Mouse (Mus musculus): ENCODE data around the gene Mup4.
"Not testable (repeated sequence)": the region's sequence is repeated elsewhere in the genome, so short reads cannot be mapped to it uniquely, and the experiment has no call there.

The Mup4 gene

GRCm38 (mm10) chr4:59960610-59961009 lies at the start of gene Mup4:
Mup4 (minus strand) TSS chr4:59960710.
- DNase-seq (ENCODE audit: low spot score in 2 of 2), result no peak

DNA sequence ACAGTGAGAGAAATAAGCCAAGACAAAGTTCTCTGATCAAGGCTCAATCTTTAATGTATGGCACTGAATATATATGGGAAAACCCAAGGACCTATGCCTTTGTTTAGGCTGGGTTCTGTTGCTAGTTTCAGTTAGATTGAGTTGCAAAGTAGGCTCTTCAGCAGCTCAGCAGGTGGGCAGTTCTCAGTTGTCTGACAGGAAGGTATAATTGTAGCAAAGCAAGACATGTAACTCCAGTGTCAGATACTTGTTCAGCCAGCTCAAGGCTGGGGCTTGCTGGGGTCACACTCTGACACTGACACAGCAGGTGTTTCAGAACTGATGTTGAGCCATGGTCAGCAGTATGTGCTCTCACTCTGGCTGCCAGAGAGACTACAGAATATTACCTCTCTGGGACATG lies 37.4 kb upstream of the Mup4 start:
- not testable (repeated sequence) for DNase-seq (ENCODE audit: low spot score in 2 of 2)

DNA sequence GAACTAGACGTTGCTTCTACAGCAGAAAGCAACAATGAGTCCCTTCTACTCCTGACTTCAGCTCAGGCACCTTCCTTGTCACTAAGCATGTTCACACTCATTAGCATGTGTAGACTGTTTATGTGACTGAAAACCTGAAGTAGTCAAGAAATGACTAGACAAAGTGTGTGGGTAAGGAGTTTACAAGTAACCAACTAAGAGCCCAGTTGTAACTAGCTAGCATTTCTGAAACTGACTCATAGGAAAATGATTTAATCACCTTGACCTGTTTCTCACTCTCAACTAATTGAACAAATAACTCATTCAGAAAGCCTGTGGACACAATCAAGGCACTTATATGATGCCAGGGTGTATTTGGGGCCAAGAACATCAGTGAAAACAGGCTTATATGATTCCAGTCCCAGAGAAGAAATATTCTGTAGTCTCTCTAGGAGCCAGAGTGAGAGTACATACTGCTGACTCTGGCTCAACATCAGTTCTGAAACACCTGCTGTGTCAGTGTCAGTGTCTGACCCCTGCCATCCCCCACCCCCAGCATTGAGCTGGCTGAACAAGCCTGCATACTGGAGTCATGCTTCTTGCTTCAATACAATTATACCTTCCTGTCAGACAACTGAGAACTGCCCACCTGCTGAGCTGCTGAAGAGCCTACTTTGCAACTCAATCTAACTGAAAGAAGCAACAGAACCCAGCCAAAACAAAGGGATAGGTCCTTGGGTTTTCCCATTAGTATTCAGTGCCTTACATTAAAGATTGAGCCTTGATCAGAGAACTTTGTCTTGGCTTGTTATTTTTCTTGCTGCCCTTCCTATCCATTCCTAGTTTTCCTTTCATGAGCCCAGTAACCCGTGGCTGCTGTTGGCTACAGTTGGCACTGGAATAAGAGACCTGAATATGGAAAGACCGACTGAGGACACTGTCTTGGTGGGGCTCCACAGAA lies 3.2 kb upstream of the Mup4 start, which contains the start of gene Mup6:
Gene Mup6, plus strand, starts transcription at position 890 of the 940 bp plus-strand sequence.
- DNase-seq (ENCODE audit: low spot score in 2 of 2), result no peak

DNA sequence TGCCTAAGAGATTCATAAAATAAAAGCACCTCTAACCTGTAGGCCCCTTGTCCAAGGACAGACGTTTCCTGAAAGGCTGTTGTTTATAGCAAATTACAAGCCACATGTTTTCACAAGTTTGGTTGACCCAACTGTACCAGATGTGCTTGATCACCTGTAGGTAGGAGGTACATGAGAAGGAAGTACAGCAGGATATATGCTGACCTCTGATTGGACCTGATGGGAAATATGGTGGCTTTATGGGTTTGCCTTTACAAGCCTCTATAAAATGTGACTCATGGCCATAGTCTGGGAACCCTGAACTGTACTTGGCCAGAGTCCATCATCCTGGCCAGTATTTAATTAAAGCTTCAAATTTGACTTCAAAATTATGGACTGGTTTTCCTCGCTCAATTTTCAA lies 23.0 kb downstream of the Mup4 start:
- no peak for DNase-seq (ENCODE audit: low spot score in 2 of 2)

GRCm38 (mm10) chr4:59932505-59933281 lies 27.8 kb downstream of the Mup4 start:
- DNase-seq (ENCODE audit: low spot score in 2 of 2), result peak; percentile 10 to 24

- peak; percentile 54 to 80 for DNase-seq (ENCODE audit: low spot score in 2 of 2)
These were observed 32.2 kb downstream of the Mup4 start for GRCm38 (mm10) chr4:59928347-59928746.

- DNase-seq (ENCODE audit: low spot score in 2 of 2), result no peak
These were observed 32.8 kb downstream of the Mup4 start for GRCm38 (mm10) chr4:59927666-59928065.

- no peak for DNase-seq (ENCODE audit: low spot score in 2 of 2)
These were observed 35.4 kb downstream of the Mup4 start for GRCm38 (mm10) chr4:59925082-59925481.

DNA sequence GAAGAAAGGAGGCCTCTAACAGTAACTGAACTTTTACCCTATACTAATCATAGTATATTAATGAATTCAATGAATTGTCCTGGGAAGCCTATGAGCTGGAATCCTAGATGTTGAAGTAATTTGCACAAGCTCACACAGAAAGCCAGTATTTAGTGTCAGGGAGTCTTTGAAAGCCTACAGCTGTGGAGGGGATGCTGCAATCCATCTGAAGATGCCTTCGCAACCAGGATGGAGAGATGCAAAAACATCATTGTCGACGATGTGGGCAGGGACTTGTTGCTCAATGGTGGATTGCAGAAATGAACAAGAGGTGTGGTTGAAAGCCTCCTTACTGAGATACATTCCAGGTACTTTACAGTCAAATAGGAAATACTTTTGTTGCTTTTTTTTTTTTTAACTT lies 42.5 kb downstream of the Mup4 start:
- DNase-seq (ENCODE audit: low spot score in 2 of 2), result no peak

- no peak for DNase-seq (ENCODE audit: low spot score in 2 of 2)
These were observed 45.7 kb downstream of the Mup4 start, which contains the start of gene Slc46a2 for GRCm38 (mm10) chr4:59914608-59915403. Slc46a2 (minus strand) TSS chr4:59915056.

GRCm38 (mm10) chr4:59908785-59909184 lies 51.7 kb downstream of the Mup4 start:
- no peak for DNase-seq (ENCODE audit: low spot score in 2 of 2)

DNA sequence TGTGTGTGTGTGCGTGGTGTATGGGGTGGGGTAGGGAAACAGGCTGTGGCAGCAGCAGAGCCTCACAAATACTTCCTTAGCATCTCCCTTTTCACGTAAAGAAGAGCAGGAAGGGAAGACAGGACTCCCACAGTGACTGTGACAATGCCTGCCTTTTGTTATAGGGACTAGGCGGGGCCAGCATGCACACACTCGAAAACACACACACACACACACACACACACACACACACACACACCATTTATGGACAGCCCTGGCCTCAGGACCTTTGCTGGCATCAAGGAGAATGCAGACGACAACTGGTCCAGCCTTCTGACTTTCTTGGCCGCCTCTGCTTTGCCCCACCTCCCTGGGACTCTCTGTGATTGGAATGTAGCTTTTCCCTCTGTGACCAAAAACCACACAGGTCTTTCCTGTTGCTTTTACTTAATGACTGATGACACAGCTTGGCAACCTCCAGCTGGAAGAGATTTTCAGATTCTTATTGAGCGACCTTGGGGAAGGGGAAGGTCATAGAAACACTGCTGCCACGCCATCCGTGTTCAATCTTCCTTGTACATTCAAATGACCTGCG lies 52.8 kb downstream of the Mup4 start:
- DNase-seq (ENCODE audit: low spot score in 2 of 2), result no peak

- no peak for DNase-seq (ENCODE audit: low spot score in 2 of 2)
These were observed 53.4 kb downstream of the Mup4 start for GRCm38 (mm10) chr4:59907092-59907491.

Measured in frontal cortex, postnatal 36 days (tissue).